Mouse (Mus musculus) lung, adult 2 months (tissue): Measurements from ENCODE around the gene Csnk1e.

Experiments
- CTCF ChIP-seq: fragments of 200-500 bp; IDR thresholded peaks from 2 replicates; pipeline ENCODE4 v1.5.1; 2011; ENCODE audit warnings: mild to moderate bottlenecking, low read length, control low read depth; ENCODE audit not compliant: insufficient read depth
- POLR2A ChIP-seq: fragments of 200-500 bp; IDR thresholded peaks from 2 replicates; pipeline ENCODE4 v1.6.1; 2011; ENCODE audit warnings: low read depth, mild to moderate bottlenecking, control low read depth, low read length, borderline replicate concordance; ENCODE audit errors: extremely low read depth

- TF ChIP-seq POLR2A (no peak), CTCF (no peak)
These were observed 15.7 kb upstream of the Csnk1e start for GRCm38 (mm10) chr15:79471095-79471494.
